Comparison of ENCODE assay signal across 8 mouse cellular contexts in genomic region chr5:19226144-19226865, GRCm38 (mm10). TPM values are rescaled to one million over a fixed set of nuclear protein-coding genes. Genes with fewer than 3 reads are reported as not detected.
DNase-seq lines count a peak whose midpoint lies in the region; ATAC-seq and TF ChIP-seq lines count a peak whose summit lies in the region.

No protein-coding gene starts in this region.

- WGBS in hindbrain, embryonic 14.5 days, result under 1% methylated on average over 41 of the region's 51 CpGs
- 3% methylated on average over 30 of the region's 51 CpGs for WGBS in lung, postnatal 0 days

- no peaks in the 10 kb centered on the region for H3K27me3 ChIP-seq in hindbrain, embryonic 14.5 days (ENCODE audit: control insufficient read depth, insufficient read depth, low read length)
- no peaks in the 10 kb centered on the region for H3K27me3 ChIP-seq in lung, postnatal 0 days (replicated peaks; ENCODE audit: insufficient read depth, low read length)

- H3K4me2 ChIP-seq in hindbrain, embryonic 14.5 days (replicated peaks), result peak overlapping the region; percentile 86
- peak overlapping the region; percentile 70 for H3K4me2 ChIP-seq in lung, postnatal 0 days (replicated peaks; ENCODE audit: low read depth, low read length)

- H3K27ac ChIP-seq in gastrocnemius, adult 2 months, result peak overlapping the region; percentile 80
- peak overlapping the region; percentile 79 for H3K27ac ChIP-seq in hindbrain, embryonic 14.5 days
- H3K27ac ChIP-seq in lung, postnatal 0 days (ENCODE audit: low read length), result no peak overlapping the region; the same call in 1 of the 2 replicates

- peak overlapping the region; percentile 75 for H3K9ac ChIP-seq in hindbrain, embryonic 14.5 days
- H3K9ac ChIP-seq in lung, postnatal 0 days (replicated peaks; ENCODE audit: low read depth), result no peak overlapping the region

- H3K4me3 ChIP-seq in gastrocnemius, adult 2 months, result peak overlapping the region; percentile 76
- peak overlapping the region; percentile 79 for H3K4me3 ChIP-seq in hindbrain, embryonic 14.5 days (replicated peaks; ENCODE audit: low read length)
- H3K4me3 ChIP-seq in lung, postnatal 0 days (ENCODE audit: low read depth, low read length), result peak overlapping the region; percentile 59

- H3K9me3 ChIP-seq in hindbrain, embryonic 14.5 days (ENCODE audit: control insufficient read depth, low read length), result no peaks in the 10 kb centered on the region
- no peaks in the 10 kb centered on the region for H3K9me3 ChIP-seq in lung, postnatal 0 days (ENCODE audit: low read length)

- peak; percentile 89 to 93 for DNase-seq in adrenal gland, adult (ENCODE audit: inconsistent age in 2 of 2, low spot score in 1 of 2)
- peak; percentile 84 for DNase-seq in gastrocnemius, adult 2 months
- peak; percentile 87 for DNase-seq in hindbrain, embryonic 14.5 days (ENCODE audit: low spot score)
- peak; percentile 85 to 86 for DNase-seq in layer of hippocampus, postnatal 36 days
- DNase-seq in lung, postnatal 0 days (ENCODE audit: low spot score), result peak; percentile 76
- peak; percentile 89 for DNase-seq in right cerebral cortex, adult 18-20 months

- TF ChIP-seq CTCF in gastrocnemius, adult 2 months (IDR thresholded peaks at IDR 0.05), result no peak
- no peak for TF ChIP-seq CTCF in lung, postnatal 0 days (IDR thresholded peaks at IDR 0.05)

- intact Hi-C loops in gastrocnemius, adult 2 months (cut with DNase I), result no loop called here

- peak; percentile 78 for ATAC-seq in common myeloid progenitor, adult 5-6 weeks (replicated peaks; ENCODE audit: low read depth, poor library complexity, severe bottlenecking)
- peak; percentile 98 for ATAC-seq in hindbrain, embryonic 14.5 days (ENCODE audit: low FRiP score)
- ATAC-seq in lung, postnatal 0 days, result peak; percentile 94
- no peak for ATAC-seq in CD4-positive, CD25-positive, alpha-beta regulatory T cell, adult 4 months

- H3K4me1 ChIP-seq in hindbrain, embryonic 14.5 days (replicated peaks; ENCODE audit: control insufficient read depth, insufficient read depth, low read length), result peaks cover 14% of the 10 kb centered on the region
- no peaks in the 10 kb centered on the region; the same call in 1 of the 2 replicates for H3K4me1 ChIP-seq in lung, postnatal 0 days (ENCODE audit: insufficient read depth, low read depth, low read length)

- no peak for TF ChIP-seq EP300 in lung, postnatal 0 days (IDR thresholded peaks at IDR 0.05)

- no peaks in the 10 kb centered on the region for H3K36me3 ChIP-seq in hindbrain, embryonic 14.5 days (replicated peaks; ENCODE audit: control insufficient read depth, insufficient read depth)
- H3K36me3 ChIP-seq in lung, postnatal 0 days (ENCODE audit: insufficient read depth, low read length), result no peaks in the 10 kb centered on the region

RNA-seq across cellular contexts. Expression of gene Magi2, which starts 0.5 kb away (rescaled TPM):
- 0.68 and 1.2 TPM in 2 replicates for total RNA-seq in common myeloid progenitor, adult 5-6 weeks (2017)
- total RNA-seq in gastrocnemius, adult 2 months (2021), result 1 to 10 TPM in 1 of 2 experiments, under 1 TPM in 1; 0.98 to 1.6 TPM
- polyA plus RNA-seq in hindbrain, embryonic 14.5 days (2014; fragmentation: Nextera tagmentation; extraction: Ambion mirVana), result 20.8 and 25.6 TPM in 2 replicates
- 100 to 1,000 TPM; 131 to 156 TPM for total RNA-seq in layer of hippocampus, postnatal 36 days (2021)
- 1.9 and 2.2 TPM in 2 replicates for polyA plus RNA-seq in lung, postnatal 0 days (2015; fragmentation: Nextera tagmentation; extraction: Ambion mirVana)
- polyA plus RNA-seq in CD4-positive, CD25-positive, alpha-beta regulatory T cell, adult 4 months (2017; shearing (Covaris generic)), result under 1 TPM; 0.12 to 0.38 TPM

Comparison
In these comparisons a context has a peak if more than half of its experiments do, and no peak if none do; other contexts are left out.
1. RNA of gene Magi2, which starts 0.5 kb away (total RNA-seq): 131 to 156 TPM in layer of hippocampus, postnatal 36 days; 0.98 to 1.6 TPM in gastrocnemius, adult 2 months and 0.68 to 1.2 TPM in common myeloid progenitor, adult 5-6 weeks; every median in the first group is over 10 times any median in the second.
2. Peak in every context shown above with its lines, with median percentiles within 50 percentile points of each other: DNase-seq and H3K4me3 ChIP-seq.